Mouse (Mus musculus) B cell, adult 2 months (primary cell): ENCODE data around the gene Cyp2e1.

ENCODE experiments used
- DNase-seq, 2 experiments: peaks; one replicate each; pipeline ENCODE4 v3.0.0; 2022

Gene Cyp2e1

GRCm38 (mm10) chr7:140811714-140812113 lies 48.2 kb downstream of the Cyp2e1 start:
- DNase-seq: no peak

GRCm38 (mm10) chr7:140812850-140813249 lies 49.3 kb downstream of the Cyp2e1 start:
- no peak for DNase-seq

- DNase-seq: no peak
These were observed 56.6 kb downstream of the Cyp2e1 start for GRCm38 (mm10) chr7:140820173-140820572.

GRCm38 (mm10) chr7:140821305-140821652 lies 57.7 kb downstream of the Cyp2e1 start:
- no peak for DNase-seq

GRCm38 (mm10) chr7:140821653-140822329 lies 58.3 kb downstream of the Cyp2e1 start, which contains the start of gene Zfp941:
Gene Zfp941, minus strand, starts transcription at chr7:140822178.
- no peak for DNase-seq

- no peak for DNase-seq
These were observed 59.2 kb downstream of the Cyp2e1 start for GRCm38 (mm10) chr7:140822731-140823130.
